Mouse (Mus musculus) hindbrain, embryonic 11.5 days (tissue): ENCODE results near the gene Cit. TPM values are rescaled to one million over a fixed set of nuclear protein-coding genes. Genes with fewer than 3 reads are reported as not detected.

Source experiments
- ATAC-seq: fragments of 200-750 bp; cut with Nextera tagmentation; 2 replicates; pipeline ENCODE4 v1.8.0; 2017; ENCODE audit warnings: mild to moderate bottlenecking, moderate TSS enrichment, moderate library complexity; ENCODE audit not compliant: low FRiP score
- DNase-seq: peaks from one replicate; pipeline ENCODE4 v3.0.0-alpha.2; 2015; ENCODE audit warnings: low spot score
- H3K27ac ChIP-seq: fragments of 300-500 bp; sonication (generic); 2 replicates; pipeline ENCODE4 v1.5.1; 2014; ENCODE audit warnings: mild to moderate bottlenecking, low read depth, low read length
- H3K27me3 ChIP-seq: fragments of 300-500 bp; sonication (generic); 2 replicates; pipeline ENCODE4 v1.6.1; 2014; ENCODE audit warnings: mild to moderate bottlenecking, low read length, moderate library complexity, mixed read lengths; ENCODE audit not compliant: control insufficient read depth, insufficient read depth
- H3K36me3 ChIP-seq: fragments of 300-500 bp; sonication (generic); 2 replicates; pipeline ENCODE4 v1.6.1; 2014; ENCODE audit warnings: mild to moderate bottlenecking, low read length, moderate library complexity, mixed read lengths; ENCODE audit not compliant: control insufficient read depth, insufficient read depth
- H3K4me1 ChIP-seq: fragments of 300-500 bp; sonication (generic); replicated peaks from 2 replicates; pipeline ENCODE4 v1.6.1; 2014; ENCODE audit warnings: low read length, mixed read lengths; ENCODE audit not compliant: control insufficient read depth, insufficient read depth
- H3K4me2 ChIP-seq: fragments of 300-500 bp; sonication (generic); replicated peaks from 2 replicates; pipeline ENCODE4 v1.6.1; 2014; ENCODE audit warnings: mild to moderate bottlenecking, low read depth, low read length
- H3K4me3 ChIP-seq: fragments of 300-500 bp; sonication (generic); 2 replicates; pipeline ENCODE4 v1.5.1; 2014; ENCODE audit warnings: low read depth, low read length
- H3K9ac ChIP-seq: fragments of 300-500 bp; sonication (generic); 2 replicates; pipeline ENCODE4 v1.6.1; 2014; ENCODE audit warnings: low read depth, low read length
- H3K9me3 ChIP-seq: fragments of 300-500 bp; sonication (generic); 2 replicates; pipeline ENCODE4 v1.6.1; 2016; ENCODE audit warnings: low read length; ENCODE audit not compliant: control insufficient read depth
- WGBS: fragments of 180-500 bp; shearing (Covaris S2); extraction: QIAGEN DNeasy Blood & Tissue Kit; methylation state at CpG from one replicate; pipeline ENCODE4 v1.1.7; 2014; 5-methylcytosine and 5-hydroxymethylcytosine counted together
- polyA plus RNA-seq: library from polyadenylated mRNA; unstranded; fragments of >200 nt; fragmentation: Nextera tagmentation; extraction: Ambion mirVana; gene quantifications from 2 replicates; pipeline ENCODE4 v1.2.1, GENCODE M21; 2014

Gene Cit
- polyA plus RNA-seq, 1 experiment from 2014 or later: 33.6 TPM

GRCm38 (mm10) chr5:115936851-115937250, 91.8 kb downstream of the Cit start:
- DNase-seq (no peak), ATAC-seq (no peak)
- H3K4me3 ChIP-seq: no peak overlapping the region
- H3K27ac ChIP-seq: no peak overlapping the region
- H3K27me3 ChIP-seq: no peaks in the 10 kb centered on the region
- peaks cover 5% of the 10 kb centered on the region; the same call in 1 of the 2 replicates for H3K36me3 ChIP-seq
- no peaks in the 10 kb centered on the region for H3K4me1 ChIP-seq
- H3K9ac ChIP-seq: no peak overlapping the region
- H3K9me3 ChIP-seq: no peaks in the 10 kb centered on the region
- WGBS: 92% methylated on average over 15 of the region's 15 CpGs
- no peak overlapping the region for H3K4me2 ChIP-seq

GRCm38 (mm10) chr5:115937566-115937965, 92.5 kb downstream of the Cit start:
- Histone ChIP-seq H3K4me1 (no peaks in the 10 kb centered on the region), H3K9me3 (no peaks in the 10 kb centered on the region), H3K27ac (no peak overlapping the region), H3K36me3 (peaks cover 8% of the 10 kb centered on the region; the same call in 1 of the 2 replicates), H3K4me2 (no peak overlapping the region), H3K27me3 (no peaks in the 10 kb centered on the region), H3K9ac (no peak overlapping the region), H3K4me3 (no peak overlapping the region)
- 88% methylated on average over 6 of the region's 6 CpGs for WGBS
- no peak for ATAC-seq
- no peak for DNase-seq

GRCm38 (mm10) chr5:115938999-115939398, 93.9 kb downstream of the Cit start:
- H3K4me2 ChIP-seq: no peak overlapping the region
- DNase-seq (no peak), ATAC-seq (no peak)
- no peak overlapping the region for H3K4me3 ChIP-seq
- H3K27ac ChIP-seq: no peak overlapping the region
- H3K36me3 ChIP-seq: peaks cover 9% of the 10 kb centered on the region; the same call in 1 of the 2 replicates
- no peaks in the 10 kb centered on the region for H3K4me1 ChIP-seq
- no peaks in the 10 kb centered on the region for H3K9me3 ChIP-seq
- H3K27me3 ChIP-seq: no peaks in the 10 kb centered on the region
- H3K9ac ChIP-seq: no peak overlapping the region
- WGBS: 94% methylated on average over 13 of the region's 13 CpGs

- peaks cover 9% of the 10 kb centered on the region; the same call in 1 of the 2 replicates for H3K36me3 ChIP-seq
- no peak overlapping the region for H3K4me3 ChIP-seq
- H3K27ac ChIP-seq: no peak overlapping the region
- no peak for ATAC-seq
- no peak for DNase-seq
- WGBS: 92% methylated on average over 3 of the region's 3 CpGs
- H3K4me1 ChIP-seq: no peaks in the 10 kb centered on the region
- H3K27me3 ChIP-seq: no peaks in the 10 kb centered on the region
- no peaks in the 10 kb centered on the region for H3K9me3 ChIP-seq
- H3K4me2 ChIP-seq: no peak overlapping the region
- H3K9ac ChIP-seq: no peak overlapping the region
These were observed 97.3 kb downstream of the Cit start for GRCm38 (mm10) chr5:115942389-115942788.

- Histone ChIP-seq H3K27me3 (no peaks in the 10 kb centered on the region), H3K9ac (no peak overlapping the region), H3K4me1 (no peaks in the 10 kb centered on the region), H3K36me3 (peaks cover 9% of the 10 kb centered on the region; the same call in 1 of the 2 replicates), H3K27ac (no peak overlapping the region), H3K4me3 (no peak overlapping the region), H3K9me3 (no peaks in the 10 kb centered on the region), H3K4me2 (no peak overlapping the region)
- ATAC-seq (no peak), DNase-seq (peak; percentile 9)
- 48% methylated on average over 11 of the region's 11 CpGs for WGBS
These were observed 99.9 kb downstream of the Cit start for GRCm38 (mm10) chr5:115944791-115945490.

GRCm38 (mm10) chr5:115947622-115948353, 102.7 kb downstream of the Cit start:
- DNase-seq: no peak
- Histone ChIP-seq H3K27ac (no peak overlapping the region), H3K4me2 (no peak overlapping the region), H3K4me3 (no peak overlapping the region), H3K36me3 (peaks cover 3% of the 10 kb centered on the region; the same call in 1 of the 2 replicates), H3K9ac (no peak overlapping the region), H3K4me1 (no peaks in the 10 kb centered on the region), H3K9me3 (no peaks in the 10 kb centered on the region), H3K27me3 (no peaks in the 10 kb centered on the region)
- no peak for ATAC-seq
- 93% methylated on average over 15 of the region's 15 CpGs for WGBS

GRCm38 (mm10) chr5:115950936-115951335, 105.9 kb downstream of the Cit start:
- Histone ChIP-seq H3K27me3 (no peaks in the 10 kb centered on the region), H3K4me2 (no peak overlapping the region), H3K4me3 (no peak overlapping the region), H3K27ac (no peak overlapping the region), H3K9me3 (no peaks in the 10 kb centered on the region), H3K9ac (no peak overlapping the region), H3K36me3 (peaks cover 13% of the 10 kb centered on the region), H3K4me1 (no peaks in the 10 kb centered on the region)
- DNase-seq: no peak
- no peak for ATAC-seq
- WGBS: 89% methylated on average over 7 of the region's 7 CpGs

- Histone ChIP-seq H3K27ac (no peak overlapping the region), H3K4me3 (no peak overlapping the region), H3K4me1 (no peaks in the 10 kb centered on the region), H3K36me3 (peaks cover 15% of the 10 kb centered on the region), H3K27me3 (no peaks in the 10 kb centered on the region), H3K9me3 (no peaks in the 10 kb centered on the region; the same call in 1 of the 2 replicates), H3K9ac (no peak overlapping the region), H3K4me2 (no peak overlapping the region)
- WGBS: 97% methylated on average over 6 of the region's 6 CpGs
- no peak for ATAC-seq
- DNase-seq: no peak
These were observed 108.1 kb downstream of the Cit start for GRCm38 (mm10) chr5:115953173-115953572.
